Mouse (Mus musculus) frontal cortex, adult (tissue): ENCODE results near the gene Tcap.

ENCODE experiments used
- ATAC-seq: cut with Nextera tagmentation; 2 replicates; pipeline ENCODE4 v1.9.2; 2017; ENCODE audit warnings: mild to moderate bottlenecking, moderate library complexity, mixed read lengths; ENCODE audit not compliant: low TSS enrichment

Gene Tcap

DNA sequence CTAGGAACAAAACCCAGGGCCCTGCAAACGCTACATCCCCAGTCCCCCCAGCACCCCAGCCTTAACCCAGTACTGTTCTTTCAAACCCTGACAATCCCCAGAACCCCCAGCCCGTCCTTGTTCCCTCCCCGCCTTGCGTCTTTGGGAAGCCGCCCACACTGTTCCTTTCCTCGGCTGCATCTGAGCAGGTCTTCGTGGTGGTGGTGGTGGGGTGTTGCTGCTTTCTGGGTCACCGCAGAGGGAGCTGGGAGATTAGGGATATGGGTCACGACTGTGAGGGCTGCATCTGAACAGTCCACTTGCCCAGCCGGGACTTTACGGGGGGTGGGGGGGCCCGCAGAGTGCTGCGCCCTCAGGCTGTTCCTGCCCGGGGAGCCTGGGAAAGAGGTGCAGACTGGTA is 29.2 kb upstream of the Tcap start:
- peak; percentile 50 for ATAC-seq

DNA sequence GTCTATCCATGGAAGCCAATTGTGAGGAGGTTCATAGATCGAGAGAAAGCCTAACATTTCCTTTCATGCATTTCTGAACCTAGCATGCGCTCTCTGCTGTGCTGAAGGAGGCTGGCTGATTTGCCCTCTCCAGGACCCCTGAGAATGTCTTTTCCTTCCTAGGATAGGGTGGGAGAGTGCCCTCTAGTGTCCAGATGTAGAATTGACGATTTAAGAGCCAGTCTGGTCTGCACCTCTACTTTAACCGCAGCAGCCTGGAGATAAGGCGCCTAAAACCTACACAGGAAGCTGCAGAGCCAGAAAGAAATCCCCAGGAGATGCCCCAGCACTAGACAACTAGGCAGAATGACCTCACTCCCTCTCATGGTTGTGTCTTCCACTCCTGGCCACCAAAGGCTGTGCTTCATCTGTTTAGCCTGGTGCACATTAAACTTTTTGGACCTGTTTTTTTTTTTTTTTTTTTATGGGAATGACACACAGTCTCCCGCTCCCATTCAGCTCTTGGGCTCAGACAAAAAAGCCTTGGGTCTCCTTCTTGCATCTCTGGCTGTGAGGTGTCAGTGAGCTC is 27.8 kb upstream of the Tcap start:
- 0 out of 2 replicates have a peak, but pooled peaks have one; percentile 8 for ATAC-seq

DNA sequence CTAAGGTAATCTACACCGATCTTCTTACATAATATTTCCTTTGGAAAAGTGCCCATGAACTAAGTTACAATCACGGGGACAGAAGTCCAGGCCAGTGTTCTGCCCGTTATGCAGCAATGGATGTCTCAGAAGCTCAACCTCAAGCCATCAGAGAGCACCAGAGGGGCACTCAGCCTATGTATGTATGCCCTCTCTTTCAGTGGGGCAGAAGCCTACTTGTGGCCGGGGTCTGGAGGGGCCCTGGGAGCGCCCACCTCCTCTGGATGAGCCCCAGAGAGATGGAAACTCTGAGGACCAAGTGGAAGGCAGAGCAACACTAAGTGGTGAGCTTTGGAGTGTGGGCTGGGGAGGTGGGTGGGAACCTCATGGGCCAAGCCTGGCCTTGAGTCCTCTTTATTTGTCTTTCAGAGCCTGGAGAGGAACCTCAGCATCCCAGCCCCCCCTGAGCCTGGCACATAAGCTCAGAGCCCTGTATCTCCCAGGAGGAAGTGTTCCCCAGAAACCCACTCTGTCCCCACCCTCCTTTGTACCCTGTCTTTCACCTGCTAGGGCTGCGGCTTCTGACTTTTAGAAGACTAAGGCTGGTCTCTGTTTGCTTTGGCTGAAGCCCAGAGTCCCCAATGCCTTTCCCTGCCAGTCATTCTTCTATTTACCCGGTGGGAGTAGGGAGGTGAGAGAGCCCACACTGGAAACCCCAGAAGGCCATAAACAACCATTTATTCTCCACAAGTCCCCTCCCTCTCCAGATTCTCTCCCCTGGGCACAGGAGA is 26.8 kb upstream of the Tcap start:
- no peak for ATAC-seq

DNA sequence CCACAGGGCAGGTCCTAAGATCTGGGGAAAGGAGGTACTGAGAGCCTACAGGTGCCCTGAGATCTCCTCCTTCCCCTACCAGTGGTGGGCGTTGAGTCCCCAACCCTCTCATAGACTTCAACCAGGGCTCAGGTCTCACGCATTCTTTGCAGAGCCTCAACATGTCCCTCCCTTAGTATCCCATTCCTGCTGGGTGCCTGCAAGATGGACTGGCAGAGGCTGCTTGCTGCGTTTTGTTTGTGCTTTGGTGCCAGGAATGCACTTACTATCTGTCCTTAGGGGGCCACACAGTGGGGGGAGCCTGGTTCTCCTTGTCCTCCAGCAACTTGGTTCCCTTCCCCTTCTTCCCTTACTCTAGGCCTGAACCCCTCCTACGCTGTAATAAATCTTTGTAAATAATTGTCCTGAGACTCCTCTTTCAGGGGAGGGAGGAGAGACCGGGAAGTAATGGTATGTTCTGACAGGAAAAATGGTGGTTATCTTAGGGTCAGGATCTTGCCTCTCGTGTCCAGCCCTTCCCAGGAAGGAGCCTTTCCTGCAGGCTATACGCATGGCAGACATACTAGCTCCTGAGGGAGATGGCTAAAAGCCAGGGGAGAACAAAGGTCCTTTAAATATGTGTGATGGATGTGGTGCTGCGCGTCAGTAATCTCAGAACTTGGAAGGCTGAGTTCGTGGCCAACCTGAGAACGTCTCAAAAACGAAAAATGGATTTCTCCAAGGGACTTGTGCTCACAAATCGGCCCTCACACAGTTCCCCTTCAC is 26.0 kb upstream of the Tcap start:
- no peak for ATAC-seq

DNA sequence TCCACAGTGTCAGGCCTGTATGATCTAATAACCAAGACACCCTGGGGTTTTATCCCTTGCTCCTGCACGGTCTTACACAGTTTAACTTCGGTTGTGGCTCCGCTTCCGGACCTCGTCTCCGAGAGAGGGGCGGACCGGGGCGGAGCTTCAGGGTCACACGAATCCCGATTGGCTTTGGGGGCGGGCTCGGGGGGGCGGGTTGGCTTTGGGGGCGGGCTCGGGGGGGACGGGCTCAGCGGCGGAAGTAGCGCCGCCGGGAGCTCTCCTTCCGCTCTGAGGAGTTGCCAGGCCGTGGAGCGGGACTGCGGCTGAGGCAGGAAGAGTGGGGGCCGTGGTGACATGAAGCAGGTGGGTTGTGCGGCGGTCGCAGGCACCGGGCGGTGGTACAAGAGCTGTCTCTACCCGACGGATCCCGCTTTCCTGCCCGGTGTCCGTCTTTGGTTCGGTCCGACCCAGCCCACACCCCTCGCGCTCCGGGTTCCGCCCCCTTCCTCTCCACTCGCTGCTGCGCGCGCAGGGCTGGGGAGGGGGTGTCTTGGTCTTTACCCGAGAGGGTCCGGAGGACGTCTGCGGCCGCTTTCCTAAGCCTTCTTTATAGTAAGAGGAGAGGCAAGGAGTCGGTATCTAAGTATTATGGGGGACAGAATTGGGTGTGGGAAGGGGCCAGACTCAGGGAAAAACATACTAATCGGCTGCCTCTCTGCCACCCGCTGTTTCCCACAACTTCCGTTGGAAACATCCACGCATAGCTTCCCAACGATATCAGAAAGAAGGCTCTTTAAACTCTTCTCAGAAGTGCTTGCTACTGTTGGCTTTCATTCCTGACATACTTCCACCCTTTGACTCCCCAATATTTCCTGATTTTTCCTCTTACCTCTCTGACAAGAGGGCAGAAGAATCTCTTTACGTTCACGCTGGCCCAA is 25.2 kb upstream of the Tcap start, which contains the start of gene Stard3:
TSS of gene Stard3 (plus strand) at position 208 of the 923 bp plus-strand sequence.
- peak; percentile 41 for ATAC-seq

DNA sequence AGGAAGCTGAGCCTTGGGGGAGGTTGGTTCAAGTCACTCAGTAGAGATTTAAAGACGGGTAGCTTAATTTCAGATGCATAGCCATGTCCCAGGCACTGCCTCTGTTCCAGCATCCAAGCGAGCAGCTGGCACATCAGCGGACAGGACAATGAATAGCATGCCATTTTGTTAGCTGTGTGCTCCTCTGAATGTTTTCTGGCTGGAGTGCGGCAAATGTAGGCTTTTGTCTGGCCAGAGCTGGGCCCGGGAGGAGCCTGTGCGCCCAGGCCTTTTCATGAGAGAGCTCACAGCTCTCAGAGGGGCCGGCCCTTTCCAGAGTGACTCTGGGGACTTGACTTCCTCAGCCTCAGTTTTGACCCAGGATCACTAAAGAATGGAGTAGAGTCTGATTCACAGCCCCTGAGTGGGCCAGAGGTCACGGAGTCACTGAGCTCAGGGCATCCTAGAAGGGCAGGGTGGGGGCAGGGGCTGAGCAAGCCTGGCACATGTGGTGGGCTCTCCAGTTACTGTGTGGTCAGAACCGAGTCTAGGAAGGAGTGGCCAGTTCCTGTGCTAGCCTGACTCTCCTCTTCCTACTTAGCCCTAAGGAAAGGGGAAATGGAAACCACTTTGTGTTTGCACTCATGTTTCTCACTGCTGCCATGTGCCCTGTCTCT is 22.6 kb upstream of the Tcap start:
- ATAC-seq = no peak

DNA sequence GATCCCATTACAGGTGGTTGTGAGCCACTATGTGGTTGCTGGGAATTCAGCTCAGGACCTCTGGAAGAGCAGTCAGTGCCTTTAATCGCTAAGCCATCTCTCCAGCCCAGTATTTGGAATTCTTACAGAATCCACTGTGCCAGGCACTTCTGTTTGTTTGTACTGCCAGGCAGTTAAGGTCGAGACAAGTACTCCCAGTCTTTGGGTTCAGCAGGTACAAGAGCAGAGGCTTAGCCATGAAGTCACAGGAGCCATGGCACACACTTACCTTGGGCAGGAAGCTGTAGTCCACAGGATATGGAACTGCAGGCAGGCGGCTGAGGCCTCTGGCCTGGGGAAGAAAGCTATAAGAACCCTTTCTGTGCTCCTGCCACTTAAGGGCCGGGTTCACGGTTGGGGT is 19.8 kb upstream of the Tcap start:
- no peak for ATAC-seq

DNA sequence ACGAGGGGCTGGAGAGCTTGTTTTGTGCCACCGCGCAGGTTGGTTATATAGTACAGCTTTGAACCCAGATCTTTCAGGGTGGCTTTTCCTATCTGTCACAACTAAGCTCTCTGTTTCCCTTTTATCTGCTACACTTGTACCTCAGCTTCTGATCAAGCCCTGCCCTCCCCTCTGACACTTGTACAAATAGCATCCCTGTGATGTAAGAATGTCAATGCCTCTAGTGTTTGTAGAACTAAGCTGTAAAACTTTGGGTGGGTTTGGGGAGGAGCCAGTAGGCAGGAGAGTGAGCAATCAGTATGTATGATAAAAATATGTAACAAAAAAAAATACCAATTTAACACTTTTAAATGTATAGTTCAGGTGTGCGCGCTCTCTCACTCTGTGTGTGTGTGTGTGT is 19.2 kb upstream of the Tcap start:
- ATAC-seq = no peak

DNA sequence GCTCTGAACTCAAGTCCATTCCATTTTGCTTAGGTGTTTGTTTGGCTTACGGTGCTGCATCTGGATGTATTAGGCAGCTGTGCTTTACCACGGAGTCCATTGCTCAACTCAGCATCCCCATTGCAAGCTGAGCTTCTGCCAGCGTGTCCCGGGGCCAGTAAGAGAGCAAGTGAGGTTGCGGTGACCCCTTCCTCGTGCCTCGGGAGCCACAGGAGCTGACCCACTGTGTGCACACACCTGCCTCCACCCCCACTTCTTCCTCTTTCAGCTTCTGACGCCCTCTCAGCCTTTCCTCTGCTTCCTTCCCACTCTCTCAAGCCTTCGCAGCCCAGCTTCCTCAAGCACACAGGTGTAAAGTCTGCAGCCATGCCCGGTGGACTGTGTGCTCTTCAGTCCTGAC is 17.3 kb upstream of the Tcap start:
- ATAC-seq = no peak

DNA sequence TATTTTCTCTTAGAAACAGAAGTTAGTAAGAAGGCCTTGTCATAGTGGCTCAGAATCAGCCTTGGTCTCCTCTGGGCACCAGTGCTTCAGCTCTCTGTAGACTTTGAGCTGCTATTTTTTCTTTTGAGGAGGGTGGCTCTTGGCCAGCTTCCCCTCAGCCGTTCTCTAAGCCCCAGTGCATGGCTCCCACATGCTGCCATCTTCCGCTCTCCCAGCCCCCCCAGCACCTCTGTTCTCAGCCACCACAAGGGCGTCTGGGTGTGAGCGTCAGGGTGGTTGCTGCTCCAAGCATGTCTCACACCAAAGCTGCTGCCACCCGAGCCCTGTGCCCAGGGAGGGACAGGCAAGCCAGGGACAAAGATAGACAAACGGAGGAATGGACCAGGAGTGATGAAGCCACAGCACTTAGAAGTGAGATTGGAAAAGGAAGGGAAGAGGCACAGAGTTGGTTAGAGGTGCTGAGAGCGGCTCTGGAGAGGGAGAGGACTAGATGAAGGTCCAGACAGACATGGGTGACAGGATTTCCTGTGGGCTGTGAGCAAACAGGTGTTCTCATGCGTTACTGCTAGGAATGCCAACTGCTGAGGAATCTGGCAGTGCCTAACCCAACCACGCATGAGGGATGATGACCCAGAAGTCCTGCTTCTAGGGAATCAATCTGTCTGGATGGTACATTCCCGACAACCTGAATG is 16.3 kb upstream of the Tcap start:
- ATAC-seq = peak; percentile 36; the same call in 1 of the 2 replicates

DNA sequence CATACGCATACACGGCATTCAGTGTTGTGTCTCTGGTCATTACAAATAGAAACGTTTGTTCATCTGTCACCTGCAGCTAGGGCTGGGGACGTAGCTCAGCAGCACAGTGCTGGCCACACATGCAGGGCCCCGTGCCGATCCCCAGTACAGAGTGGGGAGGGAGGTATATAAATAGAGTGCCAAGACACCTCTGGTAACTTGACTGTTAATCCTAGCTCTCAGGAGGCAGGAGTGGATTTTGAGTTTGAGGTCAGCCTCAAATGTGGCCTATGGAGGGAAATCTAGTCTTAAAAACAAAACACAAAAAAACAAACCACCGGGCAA is 15.8 kb upstream of the Tcap start:
- ATAC-seq = peak; percentile 11; the same call in 1 of the 2 replicates

DNA sequence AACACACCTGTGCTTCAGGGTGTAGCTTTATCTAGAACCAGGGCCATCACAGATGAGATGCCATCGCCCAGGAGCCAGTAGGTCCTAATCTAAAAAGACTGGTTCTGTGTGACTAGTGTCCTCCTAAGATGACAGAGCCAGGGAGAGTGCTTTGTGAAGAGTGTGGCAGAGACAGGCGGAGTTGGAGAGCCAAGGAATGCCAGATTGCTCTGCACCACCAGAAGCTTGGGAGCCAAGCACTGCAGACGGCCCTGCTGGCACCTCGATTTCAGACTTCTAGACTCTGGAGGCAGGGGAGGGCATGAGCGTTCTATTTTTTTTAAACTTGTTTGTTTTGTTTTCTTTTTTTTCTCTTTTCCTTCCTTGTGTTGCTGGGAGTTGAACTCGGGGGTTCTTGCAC is 14.3 kb upstream of the Tcap start:
- peak; percentile 50; the same call in 1 of the 2 replicates for ATAC-seq

DNA sequence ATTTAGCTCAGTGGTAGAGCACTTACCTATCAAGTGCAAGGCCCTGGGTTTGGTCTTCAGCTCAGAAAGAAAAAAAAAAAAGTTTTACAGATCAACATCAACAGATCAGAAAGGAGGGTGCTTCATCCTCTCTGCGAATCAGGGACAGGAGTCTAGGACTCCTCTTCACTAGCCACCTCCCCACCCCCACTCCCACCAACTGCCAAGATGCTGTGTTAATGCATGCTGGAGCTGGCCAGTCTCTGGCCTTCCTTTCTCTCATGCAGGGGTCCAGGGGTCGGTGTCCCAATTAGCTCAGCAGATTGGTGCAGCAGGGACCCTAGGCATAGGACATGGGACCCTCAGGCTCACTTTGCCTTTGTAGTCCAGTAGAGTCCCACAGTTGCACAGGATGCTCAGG is 13.0 kb upstream of the Tcap start:
- ATAC-seq = no peak

DNA sequence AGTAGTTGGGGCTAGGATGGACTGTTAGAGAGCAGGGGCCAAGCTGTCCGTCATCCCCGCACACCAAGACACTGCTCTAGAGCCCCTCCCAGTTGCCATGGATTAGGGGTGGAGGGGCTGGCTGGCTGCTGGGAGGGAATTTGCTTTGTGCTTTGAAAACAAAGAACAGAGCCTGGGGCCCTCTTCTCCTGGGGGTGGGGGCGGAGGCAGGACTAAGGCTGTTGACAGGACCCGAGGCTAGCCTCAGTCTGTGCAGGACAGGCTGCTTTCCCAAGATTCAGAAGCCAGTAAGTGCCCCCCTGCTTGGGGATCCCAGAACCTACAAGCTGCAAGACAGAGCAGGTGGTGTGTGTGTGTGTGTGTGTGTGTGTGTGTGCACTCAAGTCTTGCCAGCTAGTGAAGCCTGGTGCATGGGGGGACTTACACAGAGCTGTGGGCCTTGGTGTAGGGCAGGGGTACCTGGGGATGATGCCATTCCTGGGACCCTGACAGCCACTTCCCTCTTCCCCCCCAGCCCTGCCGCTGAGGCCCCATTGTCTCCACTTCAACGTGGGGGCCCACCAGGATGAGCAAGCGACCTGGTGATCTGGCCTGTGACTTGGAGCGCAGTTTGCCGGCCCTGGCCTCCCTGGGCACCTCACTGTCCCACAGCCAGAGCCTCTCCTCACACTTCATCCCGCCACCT is 11.9 kb upstream of the Tcap start:
- ATAC-seq = no peak

DNA sequence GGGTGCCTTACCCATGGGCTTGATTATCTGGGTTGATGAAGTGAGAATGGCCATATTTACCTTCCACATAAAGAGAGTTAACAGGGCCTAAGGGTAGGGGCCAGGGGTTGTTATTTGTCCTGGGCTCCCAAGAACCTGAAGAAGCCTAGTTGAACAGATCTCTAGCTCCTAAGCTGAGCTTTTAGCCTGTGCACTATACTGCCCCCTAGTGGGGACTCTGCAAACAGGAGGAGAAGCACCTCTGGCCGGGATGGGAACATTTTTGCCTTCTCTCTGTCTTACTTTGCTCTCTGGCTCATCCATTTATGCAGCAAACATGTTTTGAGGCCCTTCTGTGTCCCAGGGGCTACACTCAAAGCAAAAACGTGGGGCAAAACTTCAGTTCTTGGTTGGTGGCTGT is 11.2 kb upstream of the Tcap start:
- ATAC-seq = peak; percentile 38; the same call in 1 of the 2 replicates

DNA sequence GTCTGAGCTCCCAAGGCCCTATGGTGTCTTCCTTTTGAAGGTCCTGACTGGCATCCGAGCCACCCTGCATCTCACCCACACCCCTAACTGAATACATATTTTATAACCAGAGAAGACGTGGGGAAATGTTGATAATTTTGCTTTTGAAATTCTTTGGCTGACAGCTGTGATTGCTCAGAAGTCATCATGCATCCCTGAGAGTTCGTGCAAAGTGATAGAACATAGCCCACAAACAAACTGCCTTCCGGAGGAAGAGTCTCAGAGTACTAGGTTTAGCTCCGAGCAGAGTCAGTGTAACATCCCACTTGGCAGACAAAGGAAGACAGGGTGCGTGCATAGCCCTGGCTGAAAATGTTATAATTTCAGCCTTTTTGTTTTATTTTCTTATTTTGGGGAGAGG is 10.4 kb upstream of the Tcap start:
- ATAC-seq = no peak

DNA sequence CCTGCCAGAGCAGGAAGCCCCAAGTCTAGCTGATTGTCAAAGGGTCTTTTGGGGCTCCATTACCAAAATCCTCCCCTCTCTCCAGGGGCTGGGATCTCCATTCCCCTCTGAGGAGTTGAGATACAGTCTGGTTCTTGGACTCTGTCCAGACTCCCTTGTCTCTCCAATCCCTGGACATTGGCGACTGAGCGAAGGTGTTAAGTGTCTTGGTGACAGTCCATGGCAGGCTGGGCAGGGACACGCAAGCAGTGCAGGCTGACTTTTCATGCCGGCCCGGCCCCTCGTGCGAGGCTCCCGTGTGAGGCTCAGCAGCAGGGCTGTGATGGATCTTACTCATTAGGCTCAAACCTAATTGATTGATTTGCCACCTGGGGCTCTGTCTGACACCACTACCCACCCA is 9.3 kb upstream of the Tcap start:
- no peak for ATAC-seq

DNA sequence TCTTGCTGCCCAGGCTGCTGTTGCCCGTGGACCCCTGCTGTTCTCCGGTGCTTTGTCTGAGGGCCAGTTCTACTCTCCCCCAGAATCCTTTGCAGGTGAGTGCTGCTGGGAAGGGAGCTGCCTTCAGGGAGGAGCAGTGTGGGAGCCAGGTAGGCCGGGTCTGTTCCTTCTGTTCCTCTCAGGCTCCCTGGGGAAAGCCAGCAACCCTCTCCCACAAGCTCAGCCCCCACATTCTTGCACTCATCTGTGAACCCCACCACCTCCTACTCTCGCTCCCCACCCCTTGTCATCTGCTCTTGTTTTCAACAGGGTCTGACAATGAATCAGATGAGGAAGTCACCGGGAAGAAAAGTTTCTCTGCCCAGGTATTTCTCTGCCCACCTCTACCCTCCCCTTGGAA is 6.9 kb upstream of the Tcap start:
- peak; percentile 33; the same call in 1 of the 2 replicates for ATAC-seq

DNA sequence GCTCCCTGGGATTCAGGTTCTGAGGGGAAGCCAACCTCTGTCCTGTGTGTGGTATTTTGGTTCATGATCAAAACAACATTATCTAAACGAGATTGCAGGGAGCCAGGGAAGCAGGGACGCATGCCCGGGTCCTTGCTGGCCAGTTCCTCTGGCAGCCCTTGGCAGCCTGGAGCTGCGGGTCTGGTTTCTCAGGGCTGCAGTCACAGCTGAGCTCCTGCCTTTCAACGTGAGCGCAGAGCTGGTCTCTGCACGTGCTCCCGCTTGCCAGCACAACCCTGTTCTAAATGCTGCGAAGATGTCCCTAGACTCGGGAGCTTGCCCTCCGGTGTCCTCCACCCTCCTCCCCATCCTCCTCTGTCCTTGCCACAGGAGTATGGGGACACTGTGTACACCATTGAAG is 5.8 kb upstream of the Tcap start:
- ATAC-seq = no peak

DNA sequence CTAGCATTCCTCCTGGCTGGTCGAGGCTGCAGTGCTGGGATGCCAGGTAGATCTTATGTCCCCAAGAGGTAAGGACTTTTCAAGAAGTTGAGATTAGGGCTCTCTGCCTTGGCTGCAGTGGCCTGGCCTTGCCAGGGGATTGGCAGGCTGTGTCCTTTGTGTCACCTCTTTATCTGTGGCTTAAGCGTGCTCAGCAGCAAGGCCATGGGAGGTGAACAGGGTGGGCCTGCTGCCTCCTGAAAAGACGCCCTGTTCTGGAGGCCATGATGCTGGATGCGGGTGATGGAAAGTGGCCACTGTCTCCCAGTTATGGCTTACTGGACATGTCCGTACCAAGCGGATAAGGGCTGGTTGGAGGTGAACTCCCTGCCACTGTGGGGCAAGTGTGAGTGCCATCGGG is 4.2 kb upstream of the Tcap start:
- no peak for ATAC-seq
